Mouse (Mus musculus): ENCODE data around the gene Sox15. TPM values are rescaled to one million over a fixed set of nuclear protein-coding genes. Genes with fewer than 3 reads are reported as not detected.
A peak's percentile ranks its signal among the peaks of the same experiment; 100 is the strongest.

Sox15 gene
- total RNA-seq, 2 experiments from 2014 or later, result not detected

DNA sequence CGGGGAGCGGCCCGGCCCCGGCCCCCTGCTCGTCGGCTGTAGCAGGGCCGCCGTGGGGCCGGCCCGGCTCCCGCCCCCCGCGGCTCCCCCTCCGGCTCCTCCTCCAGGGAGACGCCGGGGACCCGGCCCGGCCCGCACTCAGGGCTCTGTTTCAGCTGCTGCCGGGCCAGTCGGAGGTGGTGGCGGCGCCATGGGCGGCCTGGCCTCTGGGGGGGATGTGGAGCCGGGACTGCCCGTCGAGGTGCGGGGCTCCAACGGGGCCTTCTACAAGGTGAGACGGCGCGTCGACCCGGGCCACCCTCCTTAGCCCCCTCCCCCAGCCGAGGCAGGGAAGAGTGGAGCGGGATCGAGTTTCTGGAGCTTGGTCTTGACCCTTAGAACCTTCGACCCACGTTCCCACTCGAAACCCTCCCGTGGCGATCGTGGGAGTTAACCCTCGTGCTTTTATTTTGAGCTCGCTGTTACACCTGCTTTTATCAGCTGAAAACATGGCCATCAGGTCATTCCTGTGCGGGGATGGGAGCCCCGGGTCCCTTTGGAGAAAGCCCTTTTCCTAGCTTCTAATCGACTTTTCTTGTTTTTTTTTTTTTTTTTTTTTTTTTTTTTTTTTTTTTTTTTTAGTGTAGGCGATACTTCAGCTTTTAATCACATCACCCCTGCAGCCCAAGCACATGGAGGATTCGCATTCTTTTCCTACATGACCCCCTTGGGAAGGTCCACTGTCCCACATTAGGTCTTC, 21.8 kb upstream of the Sox15 start:
- DNase-seq, result peak; percentile 76 to 84

DNA sequence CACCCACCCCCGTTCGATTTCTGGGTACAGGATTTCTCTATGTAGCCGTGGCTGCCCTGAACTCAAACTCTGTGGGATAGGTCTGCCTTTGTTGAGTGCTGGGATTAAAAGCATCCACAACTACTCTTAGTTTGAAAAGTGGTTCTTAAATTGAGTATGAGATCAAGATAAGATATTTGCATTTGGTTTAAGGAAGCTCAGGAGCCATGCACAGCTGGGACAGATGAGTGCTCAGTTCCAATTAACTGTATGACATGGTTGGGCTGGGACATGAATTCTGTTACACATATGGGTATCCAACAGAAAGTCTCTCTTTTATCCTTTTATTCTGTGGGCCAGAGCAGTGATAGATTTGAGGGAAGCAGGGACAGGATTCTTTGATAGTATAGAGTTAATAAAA, 19.6 kb upstream of the Sox15 start:
- no peak for DNase-seq

DNA sequence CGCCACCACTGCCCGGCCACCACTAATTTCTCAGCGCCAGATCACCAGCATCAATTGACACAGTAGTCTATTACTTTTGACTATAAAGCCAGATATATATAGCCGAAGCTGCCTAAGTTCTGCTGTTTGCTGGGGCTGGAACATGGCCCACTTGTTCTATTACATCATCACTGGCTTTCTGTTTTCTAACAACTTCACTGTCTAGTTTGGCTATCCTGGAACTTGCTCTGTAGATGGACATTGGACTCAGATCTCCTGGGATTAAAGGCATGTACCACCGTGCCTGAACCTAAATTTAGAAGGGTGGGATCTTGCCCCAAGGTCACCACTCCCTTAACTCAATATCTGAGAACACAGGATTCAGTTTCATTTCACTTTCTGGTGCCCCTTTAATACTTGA, 9.3 kb upstream of the Sox15 start:
- no peak for DNase-seq

DNA sequence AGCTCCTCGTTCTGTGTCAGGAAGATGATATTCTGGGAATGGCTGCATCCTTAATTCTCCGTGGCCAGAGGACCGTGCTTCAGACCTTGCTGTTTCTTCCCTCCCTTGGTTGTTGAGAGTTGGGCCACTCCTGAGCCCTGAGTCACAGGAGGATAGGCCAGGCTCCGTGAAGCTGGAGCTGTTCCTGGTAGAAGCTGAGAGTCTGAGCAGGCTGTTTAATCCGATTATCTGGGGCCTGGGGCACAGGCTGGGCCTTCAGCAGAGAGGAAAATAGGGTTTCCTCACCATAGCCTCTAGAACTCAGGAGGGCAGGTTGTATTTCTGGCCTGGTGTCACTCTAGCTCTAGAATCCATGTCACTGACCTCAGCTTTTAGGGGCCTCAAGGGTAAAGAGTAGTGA, 1.7 kb upstream of the Sox15 start:
- peak in 1 of 2 experiments; percentile 41 for DNase-seq

DNA sequence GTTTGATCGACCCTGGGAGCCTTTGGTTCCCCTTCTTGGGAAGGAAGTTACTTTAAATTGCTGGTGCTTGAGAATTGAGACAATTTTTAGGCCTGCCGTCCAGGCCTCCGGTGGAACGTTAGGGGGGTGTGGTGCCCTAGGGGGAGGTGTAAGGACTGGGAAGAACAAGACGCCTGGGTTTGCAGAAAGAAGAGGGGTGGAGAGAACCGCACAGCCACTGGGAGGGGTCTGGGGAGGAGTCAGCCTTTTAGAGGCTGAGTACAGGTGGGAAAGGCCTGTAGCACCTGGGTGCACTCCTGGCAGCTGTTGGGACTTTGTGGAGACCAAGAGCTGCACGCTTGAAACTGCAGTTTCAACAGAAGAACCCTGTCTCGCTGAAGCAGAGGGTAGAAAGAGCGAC, 354 bp upstream of the Sox15 start:
- DNase-seq, result peak in 1 of 2 experiments; percentile 18

DNA sequence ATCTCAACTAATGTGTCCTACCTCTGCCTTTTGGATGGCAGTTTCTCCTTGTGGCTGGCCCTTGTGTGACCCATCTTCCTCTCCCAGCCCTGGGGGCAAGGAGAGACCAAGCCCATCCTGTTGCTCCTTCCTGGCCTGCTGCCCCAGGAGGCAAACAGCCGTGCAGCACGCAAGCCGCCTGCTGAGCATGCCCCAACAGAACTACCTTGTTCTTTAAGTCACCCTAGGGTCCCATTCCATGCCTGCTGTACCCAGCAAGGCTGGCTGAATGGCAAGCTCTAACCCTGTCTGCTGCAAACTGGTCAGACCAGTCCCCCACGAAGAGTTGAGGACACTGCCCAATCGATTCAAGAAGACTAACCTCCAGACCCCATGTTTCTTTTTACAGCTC, 946 bp downstream of the Sox15 start:
- no peak for DNase-seq

DNA sequence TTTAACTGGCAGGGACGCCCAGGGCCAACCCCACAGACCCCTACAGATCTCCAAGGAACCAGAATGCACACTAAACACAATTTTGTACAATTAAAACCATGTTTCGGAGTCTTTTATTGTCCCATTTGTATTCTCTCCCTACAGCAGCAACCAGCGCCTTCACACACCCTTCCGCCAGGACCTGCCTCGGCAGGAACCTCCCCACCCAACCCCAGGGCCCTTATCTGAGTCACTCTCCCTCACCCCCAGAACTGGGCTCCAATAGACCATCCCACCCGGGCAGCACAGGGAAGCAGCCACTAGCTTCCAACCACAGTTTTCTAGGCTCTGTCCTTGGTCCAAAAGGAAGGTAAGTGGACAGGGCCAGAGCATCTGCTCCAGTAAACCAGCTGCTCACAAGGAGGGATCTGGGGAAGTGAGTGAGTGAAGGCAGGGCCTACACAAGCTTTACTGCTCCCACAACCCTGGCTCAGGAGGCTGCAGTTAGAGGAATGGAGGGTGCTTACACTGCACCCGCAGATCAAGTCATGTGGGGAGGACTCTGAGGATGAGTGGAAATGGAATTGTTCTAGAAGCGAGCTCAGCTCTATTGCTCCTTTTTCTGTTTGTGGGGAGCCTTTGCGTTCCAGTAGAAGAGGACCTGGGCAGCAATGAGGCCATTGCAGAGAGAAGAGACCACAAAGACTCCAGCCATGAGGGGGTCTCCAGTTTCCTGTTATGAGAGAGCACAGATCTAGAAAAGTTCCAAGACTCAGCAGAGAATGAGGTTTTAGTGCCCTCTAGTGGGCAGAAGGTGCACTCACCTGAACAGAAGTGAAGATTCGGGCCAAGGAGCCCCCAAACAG, 1.7 kb downstream of the Sox15 start:
- DNase-seq, result peak in 1 of 2 experiments; percentile 53

DNA sequence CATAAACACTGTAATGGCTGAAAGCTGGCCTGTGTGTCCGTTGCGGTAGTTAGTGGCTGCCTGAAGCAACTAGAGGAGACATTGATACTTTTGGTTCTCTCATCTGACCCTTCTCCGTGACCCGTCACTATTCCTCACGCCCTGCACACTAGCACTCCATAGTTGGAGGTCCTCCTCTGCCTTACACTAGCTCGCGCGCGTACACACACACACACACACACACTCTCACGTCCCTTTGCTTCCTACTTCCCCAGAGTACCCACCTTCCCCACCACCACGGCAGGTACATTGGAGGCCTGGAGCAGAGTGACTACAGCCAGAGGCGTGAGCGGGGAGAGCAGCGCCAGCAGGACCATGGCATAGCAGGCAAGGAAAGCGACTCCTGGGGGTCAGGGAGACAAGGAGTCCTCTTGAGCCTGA, 2.4 kb downstream of the Sox15 start:
- no peak for DNase-seq

DNA sequence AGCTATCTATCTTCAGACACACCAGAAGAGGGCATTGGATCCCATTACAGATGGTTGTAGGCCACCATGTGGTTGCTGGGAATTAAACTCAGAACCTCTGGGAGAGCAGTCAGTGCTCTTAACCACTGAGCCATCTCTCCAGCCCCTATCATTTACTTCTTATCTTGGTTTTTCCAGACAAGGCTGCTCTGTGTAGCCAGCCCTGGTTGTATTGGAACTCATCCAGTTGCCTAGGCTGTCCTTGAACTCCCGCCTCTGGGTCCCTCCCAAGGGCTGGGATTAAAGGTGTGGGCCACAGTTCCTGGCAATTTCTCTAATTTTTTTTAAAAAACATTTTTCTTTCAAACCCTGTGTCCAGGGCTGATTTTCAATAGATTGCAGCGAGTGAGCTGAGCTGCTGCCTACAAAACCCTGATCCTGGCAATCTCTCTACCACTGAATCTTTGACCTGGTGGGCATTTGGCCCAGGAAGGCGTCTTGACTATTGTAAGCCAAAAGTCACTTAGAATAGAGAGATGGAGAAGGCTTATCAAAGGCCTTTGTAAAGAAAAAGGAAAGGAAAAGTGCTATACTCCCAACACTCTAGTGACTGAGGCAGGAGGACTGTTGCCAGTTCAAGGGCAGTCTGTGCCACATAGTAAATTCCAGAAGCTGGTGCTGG, 6.2 kb downstream of the Sox15 start:
- DNase-seq, result peak; percentile 69 to 75

DNA sequence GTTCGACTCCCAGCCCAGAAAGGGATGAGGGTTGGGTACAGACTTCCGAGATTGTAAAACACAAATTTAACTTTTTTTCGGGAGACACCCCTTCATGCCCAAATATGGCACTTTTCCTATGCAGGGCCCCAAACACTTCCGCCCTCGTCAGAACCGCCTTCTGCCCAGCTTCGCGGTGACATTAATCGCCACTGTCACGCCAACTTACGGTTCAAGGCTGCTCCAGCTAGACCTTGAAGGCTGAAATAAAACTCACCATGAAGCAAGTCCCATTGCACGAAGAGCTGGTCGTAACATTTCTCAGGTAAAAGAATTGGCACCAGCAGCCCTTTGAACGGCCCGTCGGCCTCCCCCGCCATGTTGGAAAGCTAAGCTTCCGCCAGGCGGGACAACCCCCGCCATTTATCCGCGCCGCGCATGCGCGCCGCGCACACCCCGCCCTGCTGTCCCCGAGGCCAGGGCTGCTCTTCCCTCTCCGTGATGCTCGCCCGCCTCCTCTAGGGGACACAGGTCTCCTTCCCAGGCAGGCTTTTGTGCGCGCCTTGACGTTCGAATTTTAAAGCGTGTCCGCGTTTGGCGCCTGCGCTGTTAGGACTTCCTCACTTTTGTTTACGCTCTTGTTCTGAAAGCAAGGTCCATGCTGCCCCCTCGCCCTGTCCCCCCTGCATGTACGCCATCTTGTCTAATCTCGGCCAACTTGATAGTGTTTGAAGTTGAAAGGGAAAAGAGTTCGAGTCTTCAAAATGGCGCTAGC, 7.3 kb downstream of the Sox15 start, which contains the start of gene Mpdu1:
Gene Mpdu1, minus strand, starts transcription at position 430 of the 754 bp plus-strand sequence.
- peak; percentile 95 for DNase-seq

DNA sequence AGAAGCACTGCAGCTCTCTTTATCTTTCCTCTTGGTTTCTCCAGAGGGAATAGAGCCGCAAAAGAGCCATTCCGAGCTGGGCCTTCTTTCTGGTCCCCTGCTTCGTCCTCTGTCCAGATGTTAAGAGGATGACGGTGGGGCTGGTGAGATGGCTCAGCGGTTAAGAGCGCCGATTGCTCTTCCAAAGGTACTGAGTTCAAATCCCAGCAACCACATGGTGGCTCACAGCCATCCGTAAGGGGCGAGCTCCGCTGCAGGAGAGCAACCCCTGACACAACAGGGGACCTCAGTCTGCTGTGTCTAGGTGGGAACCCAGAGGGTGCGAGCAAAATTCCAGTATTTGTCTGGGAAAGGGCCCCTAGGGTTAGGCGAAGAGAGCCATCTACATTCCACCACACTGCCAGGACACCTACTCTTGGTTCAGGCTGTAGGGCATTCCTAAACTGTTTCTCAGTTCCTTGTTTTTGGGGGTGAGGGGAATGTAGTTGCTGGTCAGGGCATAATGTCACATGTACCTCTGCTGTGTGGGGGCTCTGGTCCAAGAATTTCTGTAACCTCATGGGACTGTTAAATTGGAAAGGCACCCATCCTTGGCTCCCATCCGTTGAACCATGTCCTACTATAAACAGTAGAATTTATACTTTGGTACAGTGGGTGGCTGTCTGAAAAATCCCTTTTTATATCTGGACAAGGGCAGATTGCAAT, 8.0 kb downstream of the Sox15 start:
- no peak for DNase-seq

DNA sequence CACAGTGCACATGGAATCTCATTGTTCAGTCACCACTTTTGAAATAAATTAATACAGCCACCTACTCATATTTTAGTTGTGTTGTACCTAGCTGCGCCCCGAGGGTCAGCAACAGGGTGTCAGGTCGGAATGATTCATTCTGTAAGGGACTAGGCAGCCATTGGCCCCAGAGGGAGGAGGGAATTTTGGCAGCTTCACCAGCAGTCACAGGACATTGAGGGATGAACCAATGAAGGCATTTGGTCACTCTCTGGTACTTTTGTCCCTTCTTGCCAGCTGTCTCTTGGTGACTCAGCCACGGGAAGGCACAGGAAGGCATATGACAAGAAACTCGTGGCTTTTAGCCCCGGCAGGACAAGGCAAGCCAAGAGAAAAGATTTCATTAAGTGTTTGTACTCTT, 8.7 kb downstream of the Sox15 start:
- peak; percentile 72 to 73 for DNase-seq

DNA sequence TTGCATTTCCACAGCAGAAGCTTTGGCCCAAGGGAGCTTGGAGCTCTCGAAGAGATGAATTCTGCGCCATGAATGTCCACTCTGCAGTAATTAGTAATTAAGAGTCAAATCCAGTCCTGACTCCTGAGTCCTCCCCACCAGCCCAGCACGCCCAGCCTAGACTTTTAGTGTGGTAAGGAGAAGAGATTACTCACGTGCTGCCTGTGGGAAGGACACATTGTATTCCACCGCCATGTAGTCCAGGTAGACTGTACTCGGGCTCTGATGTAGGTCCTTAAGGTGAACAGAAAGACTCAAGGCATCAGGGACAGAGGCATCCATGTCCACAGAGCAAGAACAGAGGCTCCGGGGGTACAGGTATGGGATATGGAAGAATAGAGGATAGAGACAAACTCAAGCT, 9.7 kb downstream of the Sox15 start:
- no peak for DNase-seq

DNA sequence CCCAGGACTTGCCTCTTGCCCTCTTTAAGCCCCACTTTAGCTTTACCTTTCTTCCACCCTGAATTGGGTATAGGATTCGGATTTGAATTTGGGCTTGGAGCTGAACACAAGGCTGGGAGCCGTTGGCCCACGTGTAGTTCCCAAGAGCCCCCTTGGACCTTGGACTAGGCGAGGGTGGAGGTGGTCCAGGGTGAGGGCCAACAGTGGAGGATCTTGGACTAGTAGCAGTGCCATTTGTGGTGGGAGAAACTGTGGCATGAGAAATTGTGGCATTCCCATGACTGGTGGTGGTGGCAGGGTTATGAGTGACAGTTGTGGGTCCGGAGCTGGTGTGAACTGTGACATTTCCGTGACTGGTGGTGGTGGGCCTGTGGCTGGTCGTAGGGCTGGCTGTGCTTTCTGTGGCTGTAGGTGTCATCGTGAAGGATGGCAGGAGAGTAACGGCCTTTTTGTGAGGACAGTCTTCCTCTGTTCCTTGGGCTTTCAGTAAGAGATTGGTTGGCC, 10.4 kb downstream of the Sox15 start:
- DNase-seq, result no peak

DNA sequence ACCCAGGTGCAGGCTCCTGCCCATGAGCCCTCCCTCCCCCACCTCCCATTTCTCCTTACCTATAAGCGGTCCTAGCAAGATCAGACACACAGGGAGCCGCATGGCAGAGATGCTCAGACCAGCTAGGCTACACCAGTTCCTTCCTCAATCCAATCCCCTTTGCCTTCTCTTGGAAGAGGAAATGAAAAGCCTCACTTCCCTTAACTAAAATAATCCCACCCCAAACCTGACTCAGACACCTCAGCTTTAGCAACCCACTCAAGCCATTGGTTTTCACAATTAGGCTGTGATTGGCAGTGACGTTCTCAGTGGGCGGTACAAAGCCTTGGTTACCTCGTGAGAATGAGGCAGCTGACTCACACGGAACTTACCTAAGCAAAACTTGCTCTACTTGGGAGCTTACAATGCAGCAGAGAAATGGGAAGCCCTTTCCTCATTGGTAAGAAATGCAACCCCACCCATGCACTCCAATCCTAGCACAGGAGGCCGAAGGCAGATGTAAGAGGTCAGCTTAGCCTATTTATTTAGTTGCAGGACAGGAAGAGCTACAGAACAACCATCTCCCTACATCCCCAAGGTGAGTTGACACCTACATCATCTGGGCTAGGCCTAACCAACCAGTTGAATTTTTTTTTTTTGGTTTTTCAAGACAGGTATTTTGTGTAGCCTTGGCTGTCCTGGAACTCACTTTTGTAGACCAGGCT, 11.0 kb downstream of the Sox15 start, which contains the start of gene Cd68:
Gene Cd68, minus strand, starts transcription at position 193 of the 704 bp plus-strand sequence.
- DNase-seq, result peak; percentile 61 to 64

DNA sequence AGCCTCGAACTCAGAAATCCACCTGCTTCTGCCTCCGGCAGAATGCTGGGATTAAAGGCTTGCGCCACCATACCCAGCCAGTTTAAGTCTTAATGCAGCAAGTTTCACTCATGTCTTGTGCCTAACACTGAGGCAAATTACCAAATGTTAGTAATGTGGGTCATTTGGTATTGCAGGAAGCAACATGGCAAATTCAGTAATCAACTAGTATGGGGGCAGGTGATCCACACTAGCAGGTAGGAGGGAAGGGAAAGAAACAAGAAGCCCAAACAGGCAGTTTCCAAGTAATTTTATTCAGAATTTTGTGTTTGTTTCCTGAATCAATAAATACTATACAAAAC, 11.5 kb downstream of the Sox15 start:
- no peak for DNase-seq

DNA sequence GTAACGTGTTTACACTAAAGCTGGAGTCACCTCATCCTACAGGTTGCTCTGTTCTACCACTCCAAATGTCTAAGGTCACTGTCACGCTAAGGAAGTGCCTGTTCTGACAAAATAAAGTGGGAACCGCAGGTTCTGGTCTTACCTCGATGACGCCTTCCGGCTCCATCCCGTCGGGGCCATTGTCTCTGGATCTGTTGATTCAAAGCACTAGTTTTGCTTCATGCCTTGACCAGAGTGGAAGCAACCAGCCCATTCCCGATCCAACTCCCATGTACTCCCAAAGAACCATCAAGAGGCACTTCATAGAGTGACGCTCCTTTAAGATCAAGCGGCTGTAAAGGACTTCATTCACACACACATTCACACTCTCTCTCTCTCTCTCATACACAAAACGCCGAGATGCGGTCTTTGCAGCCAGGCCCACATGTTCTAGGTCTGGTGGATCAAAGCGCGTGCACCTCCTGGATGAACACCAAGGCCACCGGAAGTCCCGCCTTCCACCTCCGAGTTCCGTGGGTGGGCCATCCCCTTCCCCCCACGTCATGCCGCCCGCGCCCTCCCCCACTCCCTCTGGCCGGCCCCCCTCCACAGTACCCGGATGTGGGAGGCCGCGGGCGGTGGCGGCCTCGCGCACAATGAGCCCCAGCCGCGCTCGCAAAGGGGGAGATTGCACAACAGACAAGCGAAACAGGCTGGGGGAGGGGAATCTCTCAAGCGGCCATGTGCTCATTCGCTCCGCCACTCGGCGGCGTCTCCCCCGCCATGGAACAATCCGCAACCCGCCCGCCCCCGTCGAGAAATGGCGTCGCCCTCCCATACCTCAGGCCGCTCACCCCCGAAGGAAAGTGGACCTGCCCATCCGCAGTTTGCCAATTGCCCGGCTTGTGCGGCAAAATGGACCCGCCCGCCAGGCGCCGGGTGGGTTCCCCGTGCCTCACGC, 15.9 kb downstream of the Sox15 start:
- peak; percentile 97 to 99 for DNase-seq

DNA sequence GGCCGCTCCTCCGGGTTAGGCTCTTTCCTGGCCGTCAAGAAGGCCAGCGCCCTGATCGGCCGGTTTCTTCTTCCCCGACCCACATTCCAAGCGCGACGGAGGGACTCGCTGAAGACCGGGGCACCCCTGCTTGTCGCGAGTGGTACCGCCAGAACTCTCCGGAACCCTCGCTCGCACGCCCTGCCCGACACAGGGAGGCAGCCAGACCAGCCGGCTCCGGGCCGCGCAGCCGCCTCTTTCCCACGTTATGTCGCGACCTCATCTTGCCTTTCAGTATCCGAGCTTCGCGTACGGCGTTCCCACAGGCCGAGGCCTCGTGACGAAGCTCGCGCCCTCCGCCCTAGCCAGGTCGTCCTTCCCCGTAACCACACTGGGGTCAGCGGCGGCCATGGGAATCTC, 16.6 kb downstream of the Sox15 start:
- DNase-seq, result peak in 1 of 2 experiments; percentile 40

DNA sequence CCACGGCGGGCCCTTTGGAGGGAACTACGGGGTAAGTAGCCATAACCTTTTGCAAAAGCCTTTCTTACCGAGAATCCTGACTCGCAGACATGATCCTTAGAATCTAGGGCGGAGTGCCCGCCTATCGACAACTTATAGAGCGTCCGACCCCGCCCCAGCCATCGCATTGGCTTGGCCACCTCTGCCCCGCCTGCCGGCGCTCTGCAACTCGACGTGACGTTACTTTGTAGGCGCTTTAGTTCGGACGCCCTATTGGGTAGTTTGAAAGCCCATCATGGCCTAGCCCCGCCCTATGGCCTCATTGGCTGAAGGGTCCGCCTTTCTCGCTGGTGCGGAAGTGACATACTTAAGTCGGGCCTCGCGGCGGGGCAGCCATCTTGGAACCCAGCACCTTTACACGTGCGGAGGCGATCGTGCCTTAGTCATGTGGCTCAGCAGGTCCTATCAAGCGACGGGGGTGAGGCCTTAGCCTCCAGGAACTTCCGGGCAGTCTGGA, 17.1 kb downstream of the Sox15 start, which contains the start of gene Eif4a1:
Gene Eif4a1, minus strand, starts transcription at position 213 of the 496 bp plus-strand sequence.
- peak; percentile 99 to 100 for DNase-seq

All from adrenal gland, postnatal 36 days (tissue).